Mouse (Mus musculus): ENCODE results near the gene Bcl9. TPM values are rescaled to one million over a fixed set of nuclear protein-coding genes. Genes with fewer than 3 reads are reported as not detected.

The Bcl9 gene
- total and polyA plus RNA-seq, 3 experiments = 2.1 to 20.8 TPM; not detected in 1

DNA sequence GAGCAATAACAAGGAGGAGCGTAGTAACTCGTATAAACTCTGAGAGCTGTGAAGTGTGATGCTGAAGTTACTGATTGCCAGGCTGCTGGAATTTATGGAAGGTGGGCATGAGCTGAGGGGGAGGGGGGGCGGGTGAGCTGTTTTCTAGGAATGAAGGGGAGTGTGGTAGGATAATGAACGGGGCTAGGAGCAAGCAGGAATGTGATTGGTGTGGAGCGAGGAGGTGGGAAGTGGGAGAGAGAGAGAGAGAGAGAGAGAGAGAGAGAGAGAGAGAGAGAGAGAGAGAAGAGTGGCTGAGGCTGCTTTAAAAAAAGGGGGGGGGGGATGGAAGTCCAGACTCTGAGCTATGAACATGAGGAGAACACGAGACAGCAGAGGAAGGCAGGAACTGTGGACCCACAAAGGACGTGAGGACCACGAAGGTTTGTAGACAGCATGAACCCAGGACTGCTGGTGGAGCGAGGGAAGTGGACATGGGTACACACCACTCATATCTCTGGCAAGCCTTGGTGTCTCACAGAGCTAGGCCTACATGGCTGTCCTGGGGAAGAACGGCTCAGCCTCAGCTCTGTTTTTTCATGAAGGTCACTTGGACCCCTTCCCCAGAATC is 1.2 kb upstream of the Bcl9 start:
- Histone ChIP-seq H3K4me3 (ENCODE audit: control insufficient read depth in 1 of 2, insufficient read depth in 1 of 2, low read depth in 2 of 2, low read length in 2 of 2) (no peak overlapping the region), H3K9me3 (replicated peaks; ENCODE audit: insufficient read depth, low read length) (no peaks in the 10 kb centered on the region), H3K9ac (ENCODE audit: control insufficient read depth, low read depth, low read length, poor library complexity, severe bottlenecking) (no peak overlapping the region), H3K4me1 (ENCODE audit: control insufficient read depth in 1 of 2, insufficient read depth in 2 of 2, low read length in 2 of 2) (no peaks in the 10 kb centered on the region), H3K27me3 (ENCODE audit: control insufficient read depth in 1 of 2, insufficient read depth in 2 of 2, low read length in 2 of 2) (peaks cover 4 to 12% of the 10 kb centered on the region in 2 experiments; a peak in 3 of 4 replicates), H3K36me3 (ENCODE audit: control insufficient read depth in 1 of 2, insufficient read depth in 2 of 2, low read length in 2 of 2) (no peaks in the 10 kb centered on the region), H3K79me2 (ENCODE audit: control insufficient read depth, insufficient read depth, low read length, poor library complexity) (no peaks in the 10 kb centered on the region), H3K27ac (ENCODE audit: control insufficient read depth, low read depth, low read length) (no peak overlapping the region)
- no peak for TF ChIP-seq POLR2AphosphoS2 (IDR thresholded peaks at IDR 0.05; ENCODE audit: low read length)
- no peak for TF ChIP-seq EP300 (IDR thresholded peaks at IDR 0.05; ENCODE audit: low read depth in 1 of 2, low read length in 2 of 2)
- no peak for TF ChIP-seq MAFK (IDR thresholded peaks at IDR 0.05; ENCODE audit: borderline replicate concordance, low read depth, low read length)
- no peak for TF ChIP-seq TBP (IDR thresholded peaks at IDR 0.05; ENCODE audit: low read depth, low read length)
- TF ChIP-seq MYC (IDR thresholded peaks at IDR 0.05; ENCODE audit: low read depth, low read length) = no peak
- TF ChIP-seq SIN3A (IDR thresholded peaks at IDR 0.05; ENCODE audit: low read length) = no peak
- TF ChIP-seq MXI1 (IDR thresholded peaks at IDR 0.05; ENCODE audit: low read depth, low read length) = no peak
- no peak for TF ChIP-seq NRF1 (IDR thresholded peaks at IDR 0.05; ENCODE audit: insufficient read depth, low read depth, low read length, poor library complexity, severe bottlenecking)
- no peak for DNase-seq (ENCODE audit: low read depth, low spot score)

DNA sequence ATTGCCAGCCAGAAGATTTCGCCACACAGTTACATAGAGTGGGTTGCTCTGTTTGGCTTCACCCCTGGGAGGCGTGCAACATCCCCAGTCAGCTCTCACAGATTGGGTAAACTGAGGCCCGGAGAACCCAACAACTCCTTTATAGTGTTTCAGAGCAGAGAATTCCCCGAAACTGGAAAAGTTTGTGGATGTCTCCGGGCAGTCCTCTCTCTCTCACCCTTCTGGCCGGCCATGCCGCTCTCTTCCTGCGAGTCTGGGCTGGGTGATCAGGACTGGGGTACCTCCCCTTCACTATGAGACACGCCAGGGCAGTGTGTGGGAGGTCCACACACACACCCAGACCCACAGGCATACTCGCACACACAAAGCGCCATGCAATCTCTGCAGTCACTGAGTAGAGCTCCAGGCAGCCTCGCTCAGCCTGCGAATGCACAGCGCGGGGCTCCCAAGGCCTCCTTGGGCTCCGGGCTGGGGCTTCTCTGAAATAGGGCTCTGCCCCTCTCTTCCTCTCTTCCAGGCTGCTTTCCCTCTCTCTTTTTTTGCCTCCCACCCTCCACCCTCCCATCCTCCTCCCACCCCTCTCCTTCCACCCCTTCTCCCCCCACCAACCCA is 670 bp downstream of the Bcl9 start:
- no peaks in the 10 kb centered on the region for H3K4me1 ChIP-seq (ENCODE audit: control insufficient read depth in 1 of 2, insufficient read depth in 2 of 2, low read length in 2 of 2)
- no peak overlapping the region for H3K27ac ChIP-seq (ENCODE audit: control insufficient read depth, low read depth, low read length)
- DNase-seq (ENCODE audit: low read depth, low spot score) = no peak
- no peaks in the 10 kb centered on the region for H3K79me2 ChIP-seq (ENCODE audit: control insufficient read depth, insufficient read depth, low read length, poor library complexity)
- H3K4me3 ChIP-seq (ENCODE audit: control insufficient read depth in 1 of 2, insufficient read depth in 1 of 2, low read depth in 2 of 2, low read length in 2 of 2) = no peak overlapping the region
- no peaks in the 10 kb centered on the region for H3K36me3 ChIP-seq (ENCODE audit: control insufficient read depth in 1 of 2, insufficient read depth in 2 of 2, low read length in 2 of 2)
- TF ChIP-seq SIN3A (IDR thresholded peaks at IDR 0.05; ENCODE audit: low read length) (no peak), RAD21 (IDR thresholded peaks at IDR 0.05; ENCODE audit: low read depth, low read length) (no peak), CHD2 (IDR thresholded peaks at IDR 0.05; ENCODE audit: low read length) (no peak), ZC3H11A (IDR thresholded peaks at IDR 0.05; ENCODE audit: low read depth, low read length) (no peak), NELFE (IDR thresholded peaks at IDR 0.05; ENCODE audit: low read depth, low read length) (no peak), POLR2AphosphoS5 (IDR thresholded peaks at IDR 0.05; ENCODE audit: borderline replicate concordance, low read depth, low read length) (no peak), ZNF384 (IDR thresholded peaks at IDR 0.05; ENCODE audit: low read depth, low read length) (no peak), SMC3 (IDR thresholded peaks at IDR 0.05; ENCODE audit: low read depth, low read length) (no peak), GATA1 (IDR thresholded peaks at IDR 0.05; ENCODE audit: low read depth, low read length) (no peak), ZKSCAN1 (IDR thresholded peaks at IDR 0.05; ENCODE audit: low read depth, low read length) (no peak), MAFK (IDR thresholded peaks at IDR 0.05; ENCODE audit: borderline replicate concordance, low read depth, low read length) (no peak), KAT2A (conservative IDR thresholded peaks at IDR 0.05; ENCODE audit: low read depth, low read length) (no peak), EP300 (IDR thresholded peaks at IDR 0.05; ENCODE audit: low read depth in 1 of 2, low read length in 2 of 2) (no peak), MYC (IDR thresholded peaks at IDR 0.05; ENCODE audit: low read depth, low read length) (no peak), BHLHE40 (IDR thresholded peaks at IDR 0.05; ENCODE audit: borderline replicate concordance, low read depth, low read length) (no peak), ELF1 (IDR thresholded peaks at IDR 0.05; ENCODE audit: low read depth, low read length) (no peak), NRF1 (IDR thresholded peaks at IDR 0.05; ENCODE audit: insufficient read depth, low read depth, low read length, poor library complexity, severe bottlenecking) (no peak), MXI1 (IDR thresholded peaks at IDR 0.05; ENCODE audit: low read depth, low read length) (no peak)
- H3K9me3 ChIP-seq (replicated peaks; ENCODE audit: insufficient read depth, low read length) = no peaks in the 10 kb centered on the region
- H3K27me3 ChIP-seq (ENCODE audit: control insufficient read depth in 1 of 2, insufficient read depth in 2 of 2, low read length in 2 of 2) = peaks cover 6 to 7% of the 10 kb centered on the region in 2 experiments
- H3K9ac ChIP-seq (ENCODE audit: control insufficient read depth, low read depth, low read length, poor library complexity, severe bottlenecking) = no peak overlapping the region
